Mouse (Mus musculus) heart, adult 10 weeks (tissue): Measurements from ENCODE around the gene Gm21256. TPM values are rescaled to one million over a fixed set of nuclear protein-coding genes. Genes with fewer than 3 reads are reported as not detected.

Experiments used
- polyA plus RNA-seq: library from polyadenylated mRNA; stranded (reverse); fragments of 350-450 nt; fragmentation: Illumina TruSeq; extraction: RNeasy Lipid Tissue Mini Kit (QIAGEN cat#74804); gene quantifications from one replicate; pipeline ENCODE4 v1.2.3, GENCODE M21; 2014; ENCODE audit warnings: low read depth, low replicate concordance

The Gm21256 gene
- polyA plus RNA-seq = not detected

GRCm38 (mm10) chrY:47450660-47451059, at the start of gene Gm21256:
TSS of gene Gm21256 (plus strand) at chrY:47450960.

Other genes with a start within 250 kb of the Gm21256 start
- gene Gm21170, start 240.1 kb downstream of the Gm21256 start, polyA plus RNA-seq = not detected